Mouse (Mus musculus): ENCODE measurements around the gene Adamts2.

DNA sequence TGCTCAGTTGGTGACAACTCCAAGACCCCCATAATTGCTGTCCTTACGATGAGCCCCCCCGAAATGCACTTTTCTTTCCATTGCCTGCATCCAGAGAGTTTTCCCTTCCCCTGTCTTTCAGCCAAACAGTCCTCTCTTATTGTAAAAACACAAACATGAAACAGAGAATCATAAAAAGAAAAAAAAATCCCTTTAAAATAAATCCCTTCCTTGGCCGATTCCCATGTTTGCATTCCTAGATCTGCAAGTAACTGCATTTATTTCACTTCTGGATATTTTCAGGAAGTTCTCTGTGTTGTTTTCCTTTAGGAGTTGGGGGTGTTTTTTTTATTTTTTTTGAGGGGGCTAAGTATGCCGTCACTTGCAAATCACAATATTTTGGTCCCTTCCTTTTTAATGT lies 19.0 kb downstream of the Adamts2 start:
- TF ChIP-seq CTCF (IDR thresholded peaks at IDR 0.05; ENCODE audit: low read depth) (no peak), EP300 (optimal IDR thresholded peaks at IDR 0.05) (no peak)

Data from stomach, postnatal 0 days (tissue).